Mouse (Mus musculus) macrophage (primary cell): Measurements from ENCODE around the gene Prss30. TPM values are rescaled to one million over a fixed set of nuclear protein-coding genes. Genes with fewer than 3 reads are reported as not detected.

Source experiments
- polyA plus RNA-seq: library from polyadenylated mRNA; stranded (reverse); fragments of 250-400 nt; gene quantifications from 3 replicates; pipeline ENCODE4 v1.2.4, GENCODE M21; 2018; ENCODE audit warnings: inconsistent platforms

Gene Prss30
- polyA plus RNA-seq, 1 experiment from 2014 or later = 0.33 TPM

Other genes starting within 250 kb of the Prss30 start
- gene Paqr4, start 239.7 kb downstream of the Prss30 start, polyA plus RNA-seq = 6.4 to 12.8 TPM (median 6.5 TPM) in 3 replicates
- gene Kremen2, start 234.7 kb downstream of the Prss30 start, polyA plus RNA-seq = not detected in 3 replicates
- 15.5 to 20.8 TPM (median 19.7 TPM) in 3 replicates for gene Flywch1, start 209.0 kb downstream of the Prss30 start, polyA plus RNA-seq
- gene Flywch2, start 194.5 kb downstream of the Prss30 start, polyA plus RNA-seq = 0.43 to 1.8 TPM in 2 of 3 replicates, not detected in the other
- gene Srrm2, start 190.0 kb downstream of the Prss30 start, polyA plus RNA-seq = 101 to 166 TPM (median 130 TPM) in 3 replicates
- 177 to 422 TPM (median 330 TPM) in 3 replicates for gene Elob, start 151.4 kb downstream of the Prss30 start, polyA plus RNA-seq
- gene Prss33, start 144.5 kb downstream of the Prss30 start, polyA plus RNA-seq = not detected in 3 replicates
- gene Prss32, start 136.7 kb downstream of the Prss30 start, polyA plus RNA-seq = not detected in 3 replicates
- gene Prss41, start 136.4 kb downstream of the Prss30 start, polyA plus RNA-seq = not detected in 3 replicates
- not detected in 3 replicates for gene Prss21, start 112.5 kb downstream of the Prss30 start, polyA plus RNA-seq
- gene Dcpp1, start 99.7 kb downstream of the Prss30 start, polyA plus RNA-seq = not detected in 3 replicates
- not detected in 3 replicates for gene Dcpp2, start 99.7 kb downstream of the Prss30 start, polyA plus RNA-seq
- not detected in 3 replicates for gene Dcpp3, start 63.1 kb downstream of the Prss30 start, polyA plus RNA-seq
- not detected in 3 replicates for gene Sbp, start 38.9 kb downstream of the Prss30 start, polyA plus RNA-seq
- gene Sbpl, start 25.3 kb downstream of the Prss30 start, polyA plus RNA-seq = not detected in 3 replicates
- gene Prss22, start 17.5 kb upstream of the Prss30 start, polyA plus RNA-seq = not detected in 3 replicates
- not detected in 3 replicates for gene Prss27, start 57.6 kb upstream of the Prss30 start, polyA plus RNA-seq
- 10.4 to 18.9 TPM (median 13.9 TPM) in 3 replicates for gene Kctd5, start 92.9 kb upstream of the Prss30 start, polyA plus RNA-seq
- gene Pdpk1, start 170.4 kb upstream of the Prss30 start, polyA plus RNA-seq = 10.4 to 18.5 TPM (median 17.4 TPM) in 3 replicates
- gene Amdhd2, start 183.2 kb upstream of the Prss30 start, polyA plus RNA-seq = 69.2 to 101 TPM (median 69.2 TPM) in 3 replicates
- gene Atp6v0c, start 189.1 kb upstream of the Prss30 start, polyA plus RNA-seq = 1,634 to 2,526 TPM (median 2,187 TPM) in 3 replicates
- 8.4 to 12.8 TPM (median 8.5 TPM) in 3 replicates for gene Tbc1d24, start 225.0 kb upstream of the Prss30 start, polyA plus RNA-seq
- 0.05 to 0.09 TPM in 2 of 3 replicates, not detected in the other for gene Ntn3, start 229.0 kb upstream of the Prss30 start, polyA plus RNA-seq
- 2.8 to 5.5 TPM (median 4.0 TPM) in 3 replicates for gene Tedc2, start 240.3 kb upstream of the Prss30 start, polyA plus RNA-seq